Mouse (Mus musculus): ENCODE measurements around the gene Vdr. TPM values are rescaled to one million over a fixed set of nuclear protein-coding genes. Genes with fewer than 3 reads are reported as not detected.
"Not testable (repeated sequence)": the region's sequence is repeated elsewhere in the genome, so short reads cannot be mapped to it uniquely, and the experiment has no call there.

Vdr gene
- polyA plus RNA-seq, 1 experiment from 2014 or later: 0.24 TPM

- 81% methylated on average over 9 of the region's 9 CpGs for WGBS
These were observed 30.0 kb downstream of the Vdr start for GRCm38 (mm10) chr15:97880441-97880840.

DNA sequence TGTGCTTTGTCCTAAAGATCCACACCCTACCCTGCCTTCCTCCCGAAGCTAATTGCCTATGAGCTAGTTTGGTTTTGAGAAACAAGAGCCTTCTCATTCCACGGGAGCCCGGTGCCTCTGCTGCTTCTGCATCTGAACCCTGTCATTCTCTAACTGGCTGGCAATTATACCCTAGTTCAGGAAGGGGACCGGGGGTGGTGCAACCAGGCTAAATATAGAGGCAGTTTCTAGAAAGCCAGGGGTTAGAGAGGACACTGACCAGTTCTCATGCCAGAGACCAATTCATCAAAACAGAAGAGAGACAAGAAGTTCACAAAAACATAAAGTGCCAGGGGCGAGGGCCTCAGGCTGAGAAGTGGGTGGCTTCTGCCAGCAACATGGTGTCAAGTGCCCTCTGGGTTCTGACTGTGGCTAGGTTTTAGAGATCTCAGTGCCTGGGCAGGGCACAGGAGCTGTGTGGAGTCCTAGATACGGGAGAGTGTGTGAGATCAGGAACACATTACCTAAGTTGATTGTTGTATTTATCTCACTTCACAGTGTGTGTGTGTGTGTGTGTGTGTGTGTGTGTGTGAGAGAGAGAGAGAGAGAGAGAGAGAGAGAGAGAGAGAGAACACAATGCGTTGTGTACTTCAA lies 31.6 kb downstream of the Vdr start:
- H3K36me3 ChIP-seq: no peaks in the 10 kb centered on the region
- WGBS: 59% methylated on average over 7 of the region's 7 CpGs
- no peak overlapping the region for H3K4me3 ChIP-seq (replicated peaks)
- no peaks in the 10 kb centered on the region for H3K27me3 ChIP-seq
- no peaks in the 10 kb centered on the region for H3K9me3 ChIP-seq
- H3K27ac ChIP-seq: no peak overlapping the region
- ATAC-seq (ENCODE audit: insufficient number of reproducible peaks, insufficient read depth, low FRiP score, low TSS enrichment, low read depth): no peak
- H3K4me2 ChIP-seq: no peak overlapping the region
- no peak overlapping the region for H3K9ac ChIP-seq (replicated peaks)
- H3K4me1 ChIP-seq (replicated peaks): peaks cover 8% of the 10 kb centered on the region

More at GRCm38 (mm10) chr15:97880441-97880840, 30.0 kb downstream of the Vdr start:
- no peaks in the 10 kb centered on the region for H3K9me3 ChIP-seq
- H3K4me2 ChIP-seq: no peak overlapping the region
- ATAC-seq (ENCODE audit: insufficient number of reproducible peaks, insufficient read depth, low FRiP score, low TSS enrichment, low read depth): no peak
- no peak overlapping the region for H3K27ac ChIP-seq
- no peak overlapping the region for H3K9ac ChIP-seq (replicated peaks)
- peaks cover 8% of the 10 kb centered on the region for H3K4me1 ChIP-seq (replicated peaks)
- no peak overlapping the region for H3K4me3 ChIP-seq (replicated peaks)
- H3K27me3 ChIP-seq: no peaks in the 10 kb centered on the region
- H3K36me3 ChIP-seq: no peaks in the 10 kb centered on the region

DNA sequence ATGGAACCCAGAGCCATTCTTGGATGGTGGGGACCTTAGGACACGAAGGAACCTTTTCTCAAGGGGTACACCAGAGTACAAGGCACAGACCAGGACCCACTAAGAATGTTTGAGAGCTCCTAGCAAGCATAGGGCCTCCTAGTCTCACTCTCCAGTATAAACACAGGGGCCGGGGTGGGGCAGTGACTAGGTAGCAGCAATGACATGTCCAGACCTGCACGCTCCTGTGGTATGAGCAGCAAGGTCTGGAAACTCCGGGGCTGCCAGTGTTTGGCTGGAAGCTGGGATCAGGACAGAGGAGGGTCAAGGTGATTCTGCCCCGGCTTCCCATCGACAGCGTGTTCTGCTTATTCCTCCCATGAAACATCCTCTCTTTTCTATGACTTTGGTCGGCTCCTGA lies 34.6 kb downstream of the Vdr start:
- peaks cover 8% of the 10 kb centered on the region for H3K4me1 ChIP-seq (replicated peaks)
- no peaks in the 10 kb centered on the region for H3K9me3 ChIP-seq
- H3K27ac ChIP-seq: no peak overlapping the region
- H3K4me3 ChIP-seq (replicated peaks): no peak overlapping the region
- ATAC-seq (ENCODE audit: insufficient number of reproducible peaks, insufficient read depth, low FRiP score, low TSS enrichment, low read depth): no peak
- 81% methylated on average over 8 of the region's 8 CpGs for WGBS
- H3K36me3 ChIP-seq: no peaks in the 10 kb centered on the region
- no peak overlapping the region for H3K4me2 ChIP-seq
- no peak overlapping the region for H3K9ac ChIP-seq (replicated peaks)
- H3K27me3 ChIP-seq: no peaks in the 10 kb centered on the region

- 73% methylated on average over 9 of the region's 9 CpGs for WGBS
- Histone ChIP-seq H3K27me3 (no peaks in the 10 kb centered on the region), H3K4me3 (replicated peaks) (no peak overlapping the region), H3K9me3 (no peaks in the 10 kb centered on the region), H3K4me2 (no peak overlapping the region), H3K36me3 (no peaks in the 10 kb centered on the region), H3K27ac (no peak overlapping the region), H3K9ac (replicated peaks) (no peak overlapping the region), H3K4me1 (replicated peaks) (peaks cover 8% of the 10 kb centered on the region)
- no peak for ATAC-seq (ENCODE audit: insufficient number of reproducible peaks, insufficient read depth, low FRiP score, low TSS enrichment, low read depth)
These were observed 36.7 kb downstream of the Vdr start for GRCm38 (mm10) chr15:97873717-97874116.

- no peaks in the 10 kb centered on the region for H3K4me1 ChIP-seq (replicated peaks)
These were observed 38.3 kb downstream of the Vdr start for GRCm38 (mm10) chr15:97872161-97872560.

GRCm38 (mm10) chr15:97871055-97872030 lies 39.1 kb downstream of the Vdr start:
- H3K9me3 ChIP-seq: peaks cover 13% of the 10 kb centered on the region; the same call in 1 of the 2 replicates
- H3K9ac ChIP-seq (replicated peaks): no peak overlapping the region
- ATAC-seq (ENCODE audit: insufficient number of reproducible peaks, insufficient read depth, low FRiP score, low TSS enrichment, low read depth): no peak
- no peaks in the 10 kb centered on the region for H3K36me3 ChIP-seq
- no peak overlapping the region for H3K4me3 ChIP-seq (replicated peaks)
- H3K27ac ChIP-seq: no peak overlapping the region
- H3K4me2 ChIP-seq: no peak overlapping the region
- H3K27me3 ChIP-seq: no peaks in the 10 kb centered on the region
- 77% methylated on average over 19 of the region's 19 CpGs for WGBS
- no peaks in the 10 kb centered on the region for H3K4me1 ChIP-seq (replicated peaks)

More at GRCm38 (mm10) chr15:97872161-97872560, 38.3 kb downstream of the Vdr start:
- Histone ChIP-seq H3K9me3 (0 out of 2 replicates have a peak, but pooled peaks cover 8% of the 10 kb centered on the region), H3K27me3 (no peaks in the 10 kb centered on the region), H3K36me3 (no peaks in the 10 kb centered on the region), H3K4me3 (replicated peaks) (no peak overlapping the region), H3K4me2 (no peak overlapping the region), H3K27ac (no peak overlapping the region), H3K9ac (replicated peaks) (no peak overlapping the region)
- WGBS: 92% methylated on average over 8 of the region's 8 CpGs
- no peak for ATAC-seq (ENCODE audit: insufficient number of reproducible peaks, insufficient read depth, low FRiP score, low TSS enrichment, low read depth)

- H3K9me3 ChIP-seq: peaks cover 16% of the 10 kb centered on the region; the same call in 1 of the 2 replicates
- 69% methylated on average over 4 of the region's 4 CpGs for WGBS
These were observed 40.3 kb downstream of the Vdr start for GRCm38 (mm10) chr15:97870116-97870515.

GRCm38 (mm10) chr15:97868985-97869384 lies 41.4 kb downstream of the Vdr start:
- no peak overlapping the region for H3K4me2 ChIP-seq
- H3K27me3 ChIP-seq: no peaks in the 10 kb centered on the region
- no peaks in the 10 kb centered on the region for H3K4me1 ChIP-seq (replicated peaks)
- no peak overlapping the region for H3K9ac ChIP-seq (replicated peaks)
- 86% methylated on average over 6 of the region's 6 CpGs for WGBS
- H3K36me3 ChIP-seq: no peaks in the 10 kb centered on the region
- ATAC-seq (ENCODE audit: insufficient number of reproducible peaks, insufficient read depth, low FRiP score, low TSS enrichment, low read depth): no peak
- H3K9me3 ChIP-seq: peaks cover 16% of the 10 kb centered on the region; the same call in 1 of the 2 replicates
- H3K4me3 ChIP-seq (replicated peaks): no peak overlapping the region
- no peak overlapping the region for H3K27ac ChIP-seq

More at GRCm38 (mm10) chr15:97870116-97870515, 40.3 kb downstream of the Vdr start:
- not testable (repeated sequence) for H3K4me3 ChIP-seq (replicated peaks); H3K4me2 ChIP-seq; H3K36me3 ChIP-seq; H3K27me3 ChIP-seq; H3K4me1 ChIP-seq (replicated peaks); H3K27ac ChIP-seq; H3K9ac ChIP-seq (replicated peaks); ATAC-seq (ENCODE audit: insufficient number of reproducible peaks, insufficient read depth, low FRiP score, low TSS enrichment, low read depth)

GRCm38 (mm10) chr15:97865988-97866387 lies 44.4 kb downstream of the Vdr start:
- no peak overlapping the region for H3K4me2 ChIP-seq
- H3K27me3 ChIP-seq: no peaks in the 10 kb centered on the region
- no peaks in the 10 kb centered on the region for H3K4me1 ChIP-seq (replicated peaks)
- H3K9me3 ChIP-seq: peaks cover 16% of the 10 kb centered on the region; the same call in 1 of the 2 replicates
- H3K9ac ChIP-seq (replicated peaks): no peak overlapping the region
- H3K4me3 ChIP-seq (replicated peaks): no peak overlapping the region
- 88% methylated on average over 2 of the region's 2 CpGs for WGBS
- ATAC-seq (ENCODE audit: insufficient number of reproducible peaks, insufficient read depth, low FRiP score, low TSS enrichment, low read depth): no peak
- no peak overlapping the region for H3K27ac ChIP-seq
- no peaks in the 10 kb centered on the region for H3K36me3 ChIP-seq

GRCm38 (mm10) chr15:97865175-97865574 lies 45.3 kb downstream of the Vdr start:
- 66% methylated on average over 6 of the region's 6 CpGs for WGBS
- H3K4me1 ChIP-seq (replicated peaks): no peaks in the 10 kb centered on the region

DNA sequence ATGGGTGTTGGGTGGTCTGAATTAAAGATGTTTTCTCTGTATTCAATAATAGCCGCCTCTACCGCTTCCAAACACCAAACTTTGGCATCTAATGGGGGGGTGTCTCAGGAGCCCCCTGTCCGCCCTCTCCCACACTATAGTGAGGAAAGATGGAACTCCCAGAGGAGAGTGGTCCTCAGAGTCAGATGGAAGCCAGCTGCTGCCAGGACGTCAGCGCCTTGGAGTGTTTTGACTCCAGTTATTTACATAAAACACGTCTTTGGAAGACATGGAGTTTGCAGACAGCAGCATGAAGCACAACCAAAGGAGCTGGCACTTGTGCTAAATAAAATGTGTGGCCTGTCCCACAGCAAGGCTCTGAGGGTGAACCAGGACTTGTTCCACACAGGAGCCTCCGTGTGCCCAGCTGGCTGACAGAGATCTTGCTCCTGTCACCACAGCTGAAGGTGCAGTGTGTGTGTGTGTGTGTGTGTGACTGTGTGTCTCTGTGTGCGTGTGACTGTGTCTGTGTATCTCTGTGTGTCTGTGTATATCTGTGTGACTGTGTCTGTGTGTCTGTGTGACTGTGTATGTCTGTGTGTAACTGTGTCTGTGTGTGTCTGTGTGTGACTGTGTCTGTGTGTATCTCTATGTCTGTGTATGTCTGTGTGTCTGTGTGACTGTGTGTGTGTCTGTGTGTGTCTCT lies 45.9 kb downstream of the Vdr start:
- no peak overlapping the region for H3K4me3 ChIP-seq (replicated peaks)
- no peaks in the 10 kb centered on the region for H3K4me1 ChIP-seq (replicated peaks)
- no peak overlapping the region for H3K4me2 ChIP-seq
- no peak overlapping the region for H3K9ac ChIP-seq (replicated peaks)
- no peaks in the 10 kb centered on the region for H3K36me3 ChIP-seq
- WGBS: 79% methylated on average over 8 of the region's 8 CpGs
- peaks cover 16% of the 10 kb centered on the region; the same call in 1 of the 2 replicates for H3K9me3 ChIP-seq
- no peaks in the 10 kb centered on the region for H3K27me3 ChIP-seq
- no peak overlapping the region for H3K27ac ChIP-seq
- ATAC-seq (ENCODE audit: insufficient number of reproducible peaks, insufficient read depth, low FRiP score, low TSS enrichment, low read depth): no peak

More at GRCm38 (mm10) chr15:97865175-97865574, 45.3 kb downstream of the Vdr start:
- peaks cover 16% of the 10 kb centered on the region; the same call in 1 of the 2 replicates for H3K9me3 ChIP-seq
- no peak overlapping the region for H3K4me2 ChIP-seq
- no peak overlapping the region for H3K27ac ChIP-seq
- H3K4me3 ChIP-seq (replicated peaks): no peak overlapping the region
- no peak for ATAC-seq (ENCODE audit: insufficient number of reproducible peaks, insufficient read depth, low FRiP score, low TSS enrichment, low read depth)
- no peak overlapping the region for H3K9ac ChIP-seq (replicated peaks)
- no peaks in the 10 kb centered on the region for H3K36me3 ChIP-seq
- no peaks in the 10 kb centered on the region for H3K27me3 ChIP-seq

Measured in limb, embryonic 12.5 days (tissue).